Mouse (Mus musculus) left cerebral cortex, adult 8-10 months (tissue): ENCODE data around the gene Ppp1r21. TPM values are rescaled to one million over a fixed set of nuclear protein-coding genes. Genes with fewer than 3 reads are reported as not detected.

ENCODE experiments used
- total RNA-seq, 4 experiments: library from RNA; stranded (reverse); gene quantifications; 2 replicates each; pipeline ENCODE4 v1.2.4; 2022

The Ppp1r21 gene
- total RNA-seq, 4 experiments from 2014 or later = 78.4 to 85.9 (median 82.3) TPM

Other genes with a start within 250 kb of the Ppp1r21 start
- 10 to 100 TPM; 16.3 to 18.8 (median 17.6) TPM for gene Foxn2, start 89.4 kb upstream of the Ppp1r21 start, total RNA-seq
- 10 to 100 TPM in 2 of 4 experiments, 1 to 10 TPM in 2; 5.9 to 14.1 (median 9.1) TPM for gene Ston1, start 67.6 kb downstream of the Ppp1r21 start, total RNA-seq
- under 1 TPM in 3 of 4 experiments, not detected in 1; 0.55 to 0.79 (median 0.74) TPM for gene Gtf2a1l, start 138.5 kb downstream of the Ppp1r21 start, total RNA-seq